Comparison of ENCODE assay signal across 8 mouse cellular contexts in genomic region chr5:92435025-92435584, GRCm38 (mm10). TPM values are rescaled to one million over a fixed set of nuclear protein-coding genes. Genes with fewer than 3 reads are reported as not detected.
DNase-seq lines count a peak whose midpoint lies in the region; ATAC-seq lines count a peak whose summit lies in the region.

TSS of gene Nup54 (minus strand) at chr5:92435219.

- peak within 1 kb of the TSS; percentile 77 for H3K27ac ChIP-seq in hindbrain, embryonic 15.5 days (replicated peaks)

- H3K9ac ChIP-seq in hindbrain, embryonic 15.5 days, result peak within 1 kb of the TSS; percentile 83

- peak within 1 kb of the TSS; percentile 85 for H3K4me3 ChIP-seq in hindbrain, embryonic 15.5 days

- no peaks in the 10 kb centered on the region for H3K9me3 ChIP-seq in hindbrain, embryonic 15.5 days

- H3K27me3 ChIP-seq in hindbrain, embryonic 15.5 days, result no peaks in the 10 kb centered on the region

- H3K4me2 ChIP-seq in hindbrain, embryonic 15.5 days, result peak within 1 kb of the TSS; percentile 84

- peak; percentile 100 for ATAC-seq in hindbrain, embryonic 15.5 days (ENCODE audit: low FRiP score, low read depth)

- peak; percentile 96 for DNase-seq in T-cell, adult 2 months (ENCODE audit: low spot score)
- DNase-seq in cerebellum, postnatal 36 days, result peak; percentile 94
- DNase-seq in frontal cortex, postnatal 36 days (ENCODE audit: low spot score in 2 of 2), result peak; percentile 94 to 97
- peak; percentile 96 for DNase-seq in left cerebral cortex, adult 11 months (ENCODE audit: low spot score)
- peak; percentile 97 for DNase-seq in lung, postnatal 4 days
- DNase-seq in retina, postnatal 7 days (ENCODE audit: low read depth, low spot score), result peak; percentile 94
- DNase-seq in urinary bladder, adult 2 months (ENCODE audit: low spot score), result peak; percentile 91

- H3K4me1 ChIP-seq in hindbrain, embryonic 15.5 days (replicated peaks), result peaks cover 21% of the 10 kb centered on the region

- WGBS in hindbrain, embryonic 15.5 days, result under 1% methylated on average over 34 of the region's 34 CpGs

- H3K36me3 ChIP-seq in hindbrain, embryonic 15.5 days, result 0 out of 2 replicates have a peak, but pooled peaks cover 4% of the 10 kb centered on the region

RNA-seq across cellular contexts. Expression of gene Nup54, which starts in this region (rescaled TPM):
- polyA plus RNA-seq in hindbrain, embryonic 15.5 days (2015; fragmentation: Nextera tagmentation; extraction: Ambion mirVana), result 47.3 and 50.5 TPM in 2 replicates
- polyA plus RNA-seq in urinary bladder, adult 2 months (2012; rRNA removed), result 21.1 and 25.9 TPM in 2 replicates

Comparison
In these comparisons a context has a peak if more than half of its experiments do, and no peak if none do; other contexts are left out.
1. Peak in every context shown above with its lines: DNase-seq, ATAC-seq, H3K4me3 ChIP-seq and H3K27ac ChIP-seq.